Mouse (Mus musculus): ENCODE measurements around the gene Kank2. TPM values are rescaled to one million over a fixed set of nuclear protein-coding genes. Genes with fewer than 3 reads are reported as not detected.

The Kank2 gene
- polyA plus RNA-seq, 1 experiment from 2014 or later: 14.3 TPM

GRCm38 (mm10) chr9:21754003-21754402 lies 44.5 kb downstream of the Kank2 start:
- 0 out of 2 replicates have a peak, but pooled peaks have one; percentile 34 for ATAC-seq (ENCODE audit: low FRiP score, low TSS enrichment)
- Histone ChIP-seq H3K4me3 (ENCODE audit: low read length) (no peak overlapping the region), H3K9ac (ENCODE audit: low read depth, low read length) (no peak overlapping the region), H3K27ac (ENCODE audit: low read depth, low read length) (peak overlapping the region; percentile 11; the same call in 1 of the 2 replicates), H3K4me1 (ENCODE audit: control insufficient read depth, insufficient read depth, low read length) (peaks cover 17% of the 10 kb centered on the region; the same call in 1 of the 2 replicates), H3K27me3 (ENCODE audit: control insufficient read depth, insufficient read depth, low read length) (no peaks in the 10 kb centered on the region), H3K9me3 (ENCODE audit: control insufficient read depth, low read length) (no peaks in the 10 kb centered on the region), H3K4me2 (replicated peaks; ENCODE audit: low read depth, low read length) (no peak overlapping the region), H3K36me3 (ENCODE audit: control insufficient read depth, insufficient read depth, low read length) (peaks cover 30% of the 10 kb centered on the region)
- 50% methylated on average over 2 of the region's 2 CpGs for WGBS

DNA sequence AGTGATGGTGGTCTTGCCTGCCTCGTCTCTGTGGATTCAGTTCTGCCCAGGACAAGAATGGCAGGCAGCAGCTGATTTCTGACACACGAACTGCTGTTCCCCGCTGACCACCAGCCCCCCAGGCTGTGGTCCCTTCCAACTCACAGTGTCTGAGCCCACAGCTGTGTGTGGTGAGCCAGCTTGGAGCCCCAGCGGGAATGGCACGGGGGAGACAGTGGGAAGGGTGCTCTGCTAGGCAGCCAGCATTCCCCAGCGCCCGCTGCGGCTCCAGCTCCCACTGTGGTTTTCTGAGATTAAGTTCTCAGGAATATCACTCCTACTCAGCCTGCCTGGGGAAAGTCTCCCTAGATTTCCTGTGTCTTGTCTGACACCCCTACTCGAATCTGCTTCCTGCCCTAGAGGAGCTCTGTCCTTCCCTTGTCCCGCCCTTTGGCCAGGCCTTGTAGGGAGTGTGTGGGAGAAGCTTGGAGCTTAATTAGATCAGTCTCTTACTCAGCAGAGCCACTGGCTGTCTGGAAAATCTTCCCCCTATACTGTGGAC lies 46.2 kb downstream of the Kank2 start:
- WGBS: 34% methylated on average over 10 of the region's 10 CpGs
- peaks cover 41% of the 10 kb centered on the region for H3K36me3 ChIP-seq (ENCODE audit: control insufficient read depth, insufficient read depth, low read length)
- ATAC-seq (ENCODE audit: low FRiP score, low TSS enrichment): peak; percentile 50; the same call in 1 of the 2 replicates

DNA sequence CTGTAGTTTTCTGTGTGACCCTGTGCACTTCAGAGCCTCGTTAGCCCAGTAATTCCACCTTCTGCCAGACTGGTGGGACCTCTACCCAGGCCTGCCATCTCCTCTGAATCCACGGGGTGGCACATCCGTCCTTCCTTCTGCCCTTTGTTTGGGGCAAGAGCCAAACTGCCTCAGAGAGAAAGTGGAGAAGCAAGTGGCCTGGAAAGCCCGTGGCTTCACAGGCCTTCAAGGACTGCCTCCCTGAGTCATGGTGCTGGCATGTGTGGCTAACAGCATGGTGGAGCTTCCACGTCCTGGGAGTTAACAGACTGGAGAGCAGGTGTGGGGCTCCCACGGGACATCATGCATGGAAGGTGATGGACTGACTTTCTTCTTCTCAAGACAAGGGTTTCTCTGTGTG lies 47.2 kb downstream of the Kank2 start:
- no peak; the same call in 1 of the 2 replicates for ATAC-seq (ENCODE audit: low FRiP score, low TSS enrichment)
- 69% methylated on average over 6 of the region's 6 CpGs for WGBS
- H3K27me3 ChIP-seq (ENCODE audit: control insufficient read depth, insufficient read depth, low read length): no peaks in the 10 kb centered on the region
- no peaks in the 10 kb centered on the region for H3K9me3 ChIP-seq (ENCODE audit: control insufficient read depth, low read length)
- H3K4me2 ChIP-seq (replicated peaks; ENCODE audit: low read depth, low read length): no peak overlapping the region
- no peak overlapping the region for H3K4me3 ChIP-seq (ENCODE audit: low read length)
- no peak overlapping the region for H3K27ac ChIP-seq (ENCODE audit: low read depth, low read length)
- peaks cover 41% of the 10 kb centered on the region for H3K36me3 ChIP-seq (ENCODE audit: control insufficient read depth, insufficient read depth, low read length)
- no peak overlapping the region for H3K9ac ChIP-seq (ENCODE audit: low read depth, low read length)
- H3K4me1 ChIP-seq (ENCODE audit: control insufficient read depth, insufficient read depth, low read length): peaks cover 15% of the 10 kb centered on the region; the same call in 1 of the 2 replicates

More for the DNA sequence above, 46.2 kb downstream of the Kank2 start:
- H3K4me3 ChIP-seq (ENCODE audit: low read length): no peak overlapping the region
- H3K27ac ChIP-seq (ENCODE audit: low read depth, low read length): peak overlapping the region; percentile 74
- H3K9me3 ChIP-seq (ENCODE audit: control insufficient read depth, low read length): no peaks in the 10 kb centered on the region
- no peaks in the 10 kb centered on the region for H3K27me3 ChIP-seq (ENCODE audit: control insufficient read depth, insufficient read depth, low read length)
- H3K4me2 ChIP-seq (replicated peaks; ENCODE audit: low read depth, low read length): no peak overlapping the region
- H3K4me1 ChIP-seq (ENCODE audit: control insufficient read depth, insufficient read depth, low read length): peaks cover 15% of the 10 kb centered on the region; the same call in 1 of the 2 replicates
- H3K9ac ChIP-seq (ENCODE audit: low read depth, low read length): no peak overlapping the region

GRCm38 (mm10) chr9:21750370-21750769 lies 48.2 kb downstream of the Kank2 start:
- peaks cover 15% of the 10 kb centered on the region; the same call in 1 of the 2 replicates for H3K4me1 ChIP-seq (ENCODE audit: control insufficient read depth, insufficient read depth, low read length)
- H3K27ac ChIP-seq (ENCODE audit: low read depth, low read length): no peak overlapping the region
- H3K9me3 ChIP-seq (ENCODE audit: control insufficient read depth, low read length): no peaks in the 10 kb centered on the region
- H3K27me3 ChIP-seq (ENCODE audit: control insufficient read depth, insufficient read depth, low read length): no peaks in the 10 kb centered on the region
- no peak overlapping the region for H3K4me2 ChIP-seq (replicated peaks; ENCODE audit: low read depth, low read length)
- peaks cover 46% of the 10 kb centered on the region for H3K36me3 ChIP-seq (ENCODE audit: control insufficient read depth, insufficient read depth, low read length)
- ATAC-seq (ENCODE audit: low FRiP score, low TSS enrichment): no peak
- 74% methylated on average over 3 of the region's 3 CpGs for WGBS
- H3K4me3 ChIP-seq (ENCODE audit: low read length): no peak overlapping the region
- no peak overlapping the region for H3K9ac ChIP-seq (ENCODE audit: low read depth, low read length)

DNA sequence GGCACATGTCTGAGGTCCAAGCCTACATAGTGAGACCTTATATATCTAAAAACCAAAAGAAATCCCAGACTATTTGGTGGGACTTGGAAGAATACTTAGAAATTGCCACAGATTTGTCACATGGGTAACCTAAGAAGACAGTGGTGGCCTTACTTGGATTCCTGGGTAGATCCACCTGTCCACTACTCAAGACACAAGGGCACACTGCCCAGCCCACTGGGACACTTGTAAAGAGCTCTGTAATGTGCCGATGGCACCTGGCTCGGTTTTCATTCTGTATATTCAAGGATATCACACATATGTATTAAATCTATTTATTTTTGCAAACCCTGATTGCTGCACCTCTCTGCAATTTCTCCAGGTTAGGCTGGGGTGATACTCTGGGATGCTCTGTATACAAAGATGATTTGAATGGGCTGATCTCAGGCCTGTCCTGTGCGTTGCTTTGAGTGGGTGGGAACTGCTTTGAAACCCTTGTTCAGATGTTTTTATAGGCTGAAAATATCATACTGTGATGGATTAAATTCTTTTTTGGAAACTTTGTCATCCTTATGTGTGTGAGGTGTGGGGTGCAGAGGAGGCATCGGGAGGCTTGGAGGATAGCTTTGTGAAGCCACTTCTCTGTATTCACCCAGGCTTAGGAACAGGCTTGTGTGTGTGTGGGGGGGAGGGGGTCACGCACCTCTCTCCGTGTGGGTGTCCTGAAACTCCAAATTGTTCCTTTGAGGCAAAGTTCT lies 49.0 kb downstream of the Kank2 start:
- no peaks in the 10 kb centered on the region for H3K27me3 ChIP-seq (ENCODE audit: control insufficient read depth, insufficient read depth, low read length)
- H3K4me1 ChIP-seq (ENCODE audit: control insufficient read depth, insufficient read depth, low read length): peaks cover 15% of the 10 kb centered on the region; the same call in 1 of the 2 replicates
- no peaks in the 10 kb centered on the region for H3K9me3 ChIP-seq (ENCODE audit: control insufficient read depth, low read length)
- WGBS: 87% methylated on average over 6 of the region's 6 CpGs
- no peak overlapping the region for H3K4me3 ChIP-seq (ENCODE audit: low read length)
- H3K27ac ChIP-seq (ENCODE audit: low read depth, low read length): no peak overlapping the region
- H3K36me3 ChIP-seq (ENCODE audit: control insufficient read depth, insufficient read depth, low read length): peaks cover 54% of the 10 kb centered on the region
- no peak overlapping the region for H3K4me2 ChIP-seq (replicated peaks; ENCODE audit: low read depth, low read length)
- no peak overlapping the region for H3K9ac ChIP-seq (ENCODE audit: low read depth, low read length)
- no peak for ATAC-seq (ENCODE audit: low FRiP score, low TSS enrichment)

GRCm38 (mm10) chr9:21748491-21748890 lies 50.1 kb downstream of the Kank2 start:
- peaks cover 11% of the 10 kb centered on the region; the same call in 1 of the 2 replicates for H3K4me1 ChIP-seq (ENCODE audit: control insufficient read depth, insufficient read depth, low read length)
- H3K4me2 ChIP-seq (replicated peaks; ENCODE audit: low read depth, low read length): no peak overlapping the region
- peaks cover 61% of the 10 kb centered on the region for H3K36me3 ChIP-seq (ENCODE audit: control insufficient read depth, insufficient read depth, low read length)
- H3K27ac ChIP-seq (ENCODE audit: low read depth, low read length): no peak overlapping the region
- no peaks in the 10 kb centered on the region for H3K27me3 ChIP-seq (ENCODE audit: control insufficient read depth, insufficient read depth, low read length)
- WGBS: 85% methylated on average over 10 of the region's 10 CpGs
- ATAC-seq (ENCODE audit: low FRiP score, low TSS enrichment): no peak
- H3K4me3 ChIP-seq (ENCODE audit: low read length): no peak overlapping the region
- no peaks in the 10 kb centered on the region for H3K9me3 ChIP-seq (ENCODE audit: control insufficient read depth, low read length)
- H3K9ac ChIP-seq (ENCODE audit: low read depth, low read length): no peak overlapping the region

- no peaks in the 10 kb centered on the region for H3K9me3 ChIP-seq (ENCODE audit: control insufficient read depth, low read length)
- no peak for ATAC-seq (ENCODE audit: low FRiP score, low TSS enrichment)
- H3K4me2 ChIP-seq (replicated peaks; ENCODE audit: low read depth, low read length): no peak overlapping the region
- H3K4me3 ChIP-seq (ENCODE audit: low read length): no peak overlapping the region
- no peaks in the 10 kb centered on the region for H3K27me3 ChIP-seq (ENCODE audit: control insufficient read depth, insufficient read depth, low read length)
- H3K4me1 ChIP-seq (ENCODE audit: control insufficient read depth, insufficient read depth, low read length): peaks cover 10% of the 10 kb centered on the region; the same call in 1 of the 2 replicates
- H3K27ac ChIP-seq (ENCODE audit: low read depth, low read length): no peak overlapping the region
- H3K9ac ChIP-seq (ENCODE audit: low read depth, low read length): no peak overlapping the region
- peaks cover 61% of the 10 kb centered on the region for H3K36me3 ChIP-seq (ENCODE audit: control insufficient read depth, insufficient read depth, low read length)
- 53% methylated on average over 7 of the region's 7 CpGs for WGBS
These were observed 50.5 kb downstream of the Kank2 start for GRCm38 (mm10) chr9:21748033-21748432.

GRCm38 (mm10) chr9:21747238-21747774 lies 51.2 kb downstream of the Kank2 start:
- no peak overlapping the region for H3K27ac ChIP-seq (ENCODE audit: low read depth, low read length)
- no peak overlapping the region for H3K9ac ChIP-seq (ENCODE audit: low read depth, low read length)
- no peak overlapping the region for H3K4me2 ChIP-seq (replicated peaks; ENCODE audit: low read depth, low read length)
- WGBS: 71% methylated on average over 3 of the region's 3 CpGs
- H3K27me3 ChIP-seq (ENCODE audit: control insufficient read depth, insufficient read depth, low read length): no peaks in the 10 kb centered on the region
- no peak overlapping the region for H3K4me3 ChIP-seq (ENCODE audit: low read length)
- ATAC-seq (ENCODE audit: low FRiP score, low TSS enrichment): no peak
- peaks cover 68% of the 10 kb centered on the region for H3K36me3 ChIP-seq (ENCODE audit: control insufficient read depth, insufficient read depth, low read length)
- no peaks in the 10 kb centered on the region for H3K9me3 ChIP-seq (ENCODE audit: control insufficient read depth, low read length)
- peaks cover 5% of the 10 kb centered on the region; the same call in 1 of the 2 replicates for H3K4me1 ChIP-seq (ENCODE audit: control insufficient read depth, insufficient read depth, low read length)

DNA sequence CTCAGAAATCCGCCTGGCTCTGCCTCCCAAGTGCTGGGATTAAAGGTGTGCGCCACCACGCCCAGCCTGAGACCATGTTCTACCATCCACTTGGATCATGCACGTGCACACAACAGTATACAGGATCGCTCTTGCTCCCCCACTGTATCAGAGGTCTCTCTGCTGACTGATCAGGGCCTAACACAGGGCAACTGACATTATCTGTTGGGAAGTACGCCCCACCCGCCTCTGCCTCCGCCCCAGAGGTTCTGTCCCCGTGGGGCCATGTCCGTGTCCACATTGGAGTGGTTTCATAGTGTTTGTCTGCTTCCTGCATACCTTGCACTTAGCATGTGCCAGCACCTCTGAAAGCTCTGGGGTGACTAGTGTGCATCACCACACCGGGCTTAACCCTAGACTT lies 57.0 kb downstream of the Kank2 start:
- peaks cover 90% of the 10 kb centered on the region for H3K36me3 ChIP-seq (ENCODE audit: control insufficient read depth, insufficient read depth, low read length)
- ATAC-seq (ENCODE audit: low FRiP score, low TSS enrichment): no peak
- H3K27me3 ChIP-seq (ENCODE audit: control insufficient read depth, insufficient read depth, low read length): no peaks in the 10 kb centered on the region
- H3K27ac ChIP-seq (ENCODE audit: low read depth, low read length): no peak overlapping the region
- no peaks in the 10 kb centered on the region for H3K4me1 ChIP-seq (ENCODE audit: control insufficient read depth, insufficient read depth, low read length)
- no peak overlapping the region for H3K4me3 ChIP-seq (ENCODE audit: low read length)
- no peak overlapping the region for H3K4me2 ChIP-seq (replicated peaks; ENCODE audit: low read depth, low read length)
- WGBS: 93% methylated on average over 11 of the region's 11 CpGs
- no peak overlapping the region for H3K9ac ChIP-seq (ENCODE audit: low read depth, low read length)
- H3K9me3 ChIP-seq (ENCODE audit: control insufficient read depth, low read length): no peaks in the 10 kb centered on the region
